Mouse (Mus musculus): ENCODE measurements at regions not wholly inside any gene's neighbourhood (a gene's known extent, or its start where the extent isn't known, plus 50 kb on each side); places are given as distances from the start of the nearest gene placed in this dataset.

DNA sequence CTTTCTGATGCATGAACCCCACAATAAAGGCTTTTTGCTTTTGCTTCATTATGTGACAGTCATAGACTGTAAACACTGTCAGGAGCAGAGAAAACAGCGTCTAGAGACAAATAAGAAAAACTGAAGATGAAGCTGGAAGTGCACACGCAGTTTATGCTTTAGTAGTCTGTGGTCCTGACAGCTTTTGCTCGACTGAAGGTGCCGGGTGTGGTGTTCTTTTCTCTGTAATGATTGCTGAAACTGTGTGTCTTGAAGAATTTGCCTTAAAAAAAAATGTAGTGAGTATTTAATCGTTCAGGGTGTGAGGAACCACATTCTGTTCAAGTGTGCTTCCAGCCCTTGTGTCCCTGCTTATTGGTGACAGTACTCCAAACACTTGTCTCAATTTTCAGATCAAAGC lies 83.8 kb upstream of the Diaph3 start:
- TF ChIP-seq POLR2A (IDR thresholded peaks at IDR 0.05; ENCODE audit: control insufficient read depth, extremely low read depth, insufficient read depth, low read length, poor library complexity) (no peak), CTCF (IDR thresholded peaks at IDR 0.05; ENCODE audit: borderline replicate concordance, control insufficient read depth, extremely low read depth, insufficient read depth, low read length, poor library complexity) (no peak)
